Mouse (Mus musculus) liver, adult 2 months (tissue): ENCODE measurements around the gene Adamts18. TPM values are rescaled to one million over a fixed set of nuclear protein-coding genes. Genes with fewer than 3 reads are reported as not detected.

ENCODE experiments used
- DNase-seq: peaks from one replicate; pipeline ENCODE4 v3.0.0-alpha.2; 2011; ENCODE audit warnings: low read depth, low spot score; ENCODE audit errors: extremely low read depth
- H3K27ac ChIP-seq: fragments of 200-500 bp; replicated peaks from 2 replicates; pipeline ENCODE4 v1.5.1; 2012; ENCODE audit warnings: low read depth, mild to moderate bottlenecking, control low read depth, inconsistent platforms, low read length; ENCODE audit not compliant: insufficient read depth
- H3K27me3 ChIP-seq: fragments of 200-500 bp; 2 replicates; pipeline ENCODE4 v1.6.1; 2012; ENCODE audit warnings: mild to moderate bottlenecking, moderate library complexity, low read length, inconsistent platforms; ENCODE audit not compliant: control insufficient read depth, insufficient read depth
- H3K36me3 ChIP-seq: fragments of 200-500 bp; 2 replicates; pipeline ENCODE4 v1.6.1; 2012; ENCODE audit warnings: low read length, inconsistent platforms; ENCODE audit not compliant: control insufficient read depth, insufficient read depth
- H3K4me1 ChIP-seq: fragments of 200-500 bp; 2 replicates; pipeline ENCODE4 v1.6.1; 2011; ENCODE audit warnings: low read length; ENCODE audit not compliant: control insufficient read depth, insufficient read depth
- H3K4me3 ChIP-seq: fragments of 200-500 bp; 2 replicates; pipeline ENCODE4 v1.5.1; 2011; ENCODE audit warnings: low read depth, mild to moderate bottlenecking, control low read depth, low read length, moderate library complexity; ENCODE audit not compliant: insufficient read depth
- H3K79me2 ChIP-seq: fragments of 200-500 bp; 2 replicates; pipeline ENCODE4 v1.6.1; 2012; ENCODE audit warnings: inconsistent platforms, mild to moderate bottlenecking, low read length, moderate library complexity; ENCODE audit not compliant: control insufficient read depth, insufficient read depth
- H3K9ac ChIP-seq: fragments of 200-500 bp; 2 replicates; pipeline ENCODE4 v1.6.1; 2012; ENCODE audit warnings: low read depth, mild to moderate bottlenecking, control low read depth, inconsistent platforms, low read length
- CTCF ChIP-seq: fragments of 200-500 bp; IDR thresholded peaks from 2 replicates; pipeline ENCODE4 v1.5.1; 2011; ENCODE audit warnings: low read depth, low read length, control low read depth
- POLR2A ChIP-seq: fragments of 200-500 bp; IDR thresholded peaks from 2 replicates; pipeline ENCODE4 v1.6.1; 2011; ENCODE audit warnings: low read length, control low read depth; ENCODE audit not compliant: insufficient read depth; ENCODE audit errors: extremely low read depth
- WGBS: fragments of 180-500 bp; shearing (Covaris S2); methylation state at CpG from one replicate; pipeline ENCODE4 v1.1.7; 2018; 5-methylcytosine and 5-hydroxymethylcytosine counted together
- polyA plus RNA-seq: library from polyadenylated mRNA; depleted of rRNA; stranded (reverse); fragments of >200 nt; gene quantifications from 2 replicates; pipeline ENCODE4 v1.2.3, GENCODE M21; 2012; rRNA removed
- total RNA-seq: library from RNA; depleted of rRNA; stranded (reverse); fragments of >200 nt; gene quantifications from 2 replicates; pipeline ENCODE4 v1.2.3, GENCODE M21; 2014; rRNA removed

Gene Adamts18
- total and polyA plus RNA-seq, 2 experiments, result under 0.01 TPM; not detected in 1

DNA sequence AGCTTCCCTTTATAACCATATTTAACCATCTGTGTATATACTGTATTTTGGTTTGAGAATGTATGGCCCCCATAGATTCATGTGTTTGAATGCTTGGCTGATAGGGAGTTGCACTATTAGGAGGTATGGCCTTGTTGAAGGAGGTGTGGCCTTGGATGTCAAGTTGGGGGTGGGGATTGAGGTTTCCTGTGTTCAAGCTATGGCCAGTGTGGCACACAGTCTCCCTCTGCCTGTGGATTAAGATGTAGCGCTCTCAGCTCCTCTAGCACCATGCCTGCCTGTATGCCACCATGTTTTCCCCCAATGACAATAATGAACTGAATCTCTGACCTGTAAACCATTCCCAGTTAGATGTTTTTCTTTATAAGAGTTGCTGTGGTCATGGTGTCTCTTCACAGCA is 188.4 kb downstream of the Adamts18 start:
- TF ChIP-seq POLR2A (no peak), CTCF (no peak)
- no peaks in the 10 kb centered on the region for H3K36me3 ChIP-seq
- WGBS, result 88% methylated on average over 1 of the region's 1 CpGs
- no peaks in the 10 kb centered on the region for H3K79me2 ChIP-seq
- no peak for DNase-seq
- H3K27ac ChIP-seq, result no peak overlapping the region
- no peaks in the 10 kb centered on the region for H3K4me1 ChIP-seq
- H3K4me3 ChIP-seq, result no peak overlapping the region
- H3K9ac ChIP-seq, result no peak overlapping the region
- H3K27me3 ChIP-seq, result no peaks in the 10 kb centered on the region; the same call in 1 of the 2 replicates

GRCm38 (mm10) chr8:113656681-113657298 is 191.7 kb downstream of the Adamts18 start:
- Histone ChIP-seq H3K36me3 (no peaks in the 10 kb centered on the region), H3K4me1 (no peaks in the 10 kb centered on the region), H3K4me3 (no peak overlapping the region), H3K79me2 (no peaks in the 10 kb centered on the region), H3K27me3 (no peaks in the 10 kb centered on the region), H3K27ac (no peak overlapping the region), H3K9ac (no peak overlapping the region)
- 79% methylated on average over 11 of the region's 11 CpGs for WGBS
- no peak for DNase-seq
- TF ChIP-seq CTCF (no peak), POLR2A (no peak)

GRCm38 (mm10) chr8:113656154-113656553 is 192.4 kb downstream of the Adamts18 start:
- no peaks in the 10 kb centered on the region for H3K36me3 ChIP-seq
- no peaks in the 10 kb centered on the region for H3K4me1 ChIP-seq
- TF ChIP-seq CTCF, result no peak
- no peak for TF ChIP-seq POLR2A
- WGBS, result 90% methylated on average over 5 of the region's 5 CpGs
- no peaks in the 10 kb centered on the region for H3K79me2 ChIP-seq
- peak; percentile 43 for DNase-seq
- no peaks in the 10 kb centered on the region for H3K27me3 ChIP-seq
- H3K9ac ChIP-seq, result no peak overlapping the region
- no peak overlapping the region for H3K4me3 ChIP-seq
- H3K27ac ChIP-seq, result no peak overlapping the region

- H3K4me3 ChIP-seq, result no peak overlapping the region
- no peaks in the 10 kb centered on the region for H3K27me3 ChIP-seq
- no peak for TF ChIP-seq POLR2A
- no peak overlapping the region for H3K9ac ChIP-seq
- 42% methylated on average over 4 of the region's 4 CpGs for WGBS
- no peak for DNase-seq
- H3K27ac ChIP-seq, result no peak overlapping the region
- H3K4me1 ChIP-seq, result no peaks in the 10 kb centered on the region
- H3K79me2 ChIP-seq, result no peaks in the 10 kb centered on the region
- no peaks in the 10 kb centered on the region for H3K36me3 ChIP-seq
These were observed 195.4 kb downstream of the Adamts18 start for GRCm38 (mm10) chr8:113653151-113653550.

GRCm38 (mm10) chr8:113652450-113652849 is 196.1 kb downstream of the Adamts18 start:
- Histone ChIP-seq H3K9ac (no peak overlapping the region), H3K27ac (no peak overlapping the region), H3K27me3 (no peaks in the 10 kb centered on the region), H3K4me1 (no peaks in the 10 kb centered on the region), H3K4me3 (no peak overlapping the region), H3K79me2 (no peaks in the 10 kb centered on the region), H3K36me3 (no peaks in the 10 kb centered on the region)
- no peak for DNase-seq
- 72% methylated on average over 12 of the region's 12 CpGs for WGBS
- no peak for TF ChIP-seq CTCF
- no peak for TF ChIP-seq POLR2A

Other genes starting within 250 kb of the Adamts18 start
- 3.6 and 4.4 TPM in 2 replicates for gene Mon1b, start 213.2 kb downstream of the Adamts18 start, total RNA-seq
- gene Mon1b, start 213.2 kb downstream of the Adamts18 start, polyA plus RNA-seq, result 3.6 and 4.2 TPM in 2 replicates
- not detected in 2 replicates for gene Syce1l, start 205.5 kb downstream of the Adamts18 start, total RNA-seq
- not detected in 2 replicates for gene Syce1l, start 205.5 kb downstream of the Adamts18 start, polyA plus RNA-seq